Mouse (Mus musculus): ENCODE results near the gene Lhx5. TPM values are rescaled to one million over a fixed set of nuclear protein-coding genes. Genes with fewer than 3 reads are reported as not detected.

Gene Lhx5
- not detected for total RNA-seq (2021)
- long read RNA-seq, experiment 1, result 0 reads
- long read RNA-seq, experiment 2, result 0 reads

- no peak for DNase-seq
Measured at GRCm38 (mm10) chr5:120431649-120432485, at the start of gene Lhx5. TSS of gene Lhx5 (plus strand) at chr5:120431699.

- no peak for DNase-seq
Measured at GRCm38 (mm10) chr5:120386361-120386760, 45.1 kb upstream of the Lhx5 start.

GRCm38 (mm10) chr5:120388765-120389164 lies 42.7 kb upstream of the Lhx5 start:
- no peak for DNase-seq

- DNase-seq, result no peak
Measured at GRCm38 (mm10) chr5:120389973-120390372, 41.5 kb upstream of the Lhx5 start.

- DNase-seq, result no peak
Measured at GRCm38 (mm10) chr5:120393871-120394667, 37.4 kb upstream of the Lhx5 start.

- no peak for DNase-seq
Measured at GRCm38 (mm10) chr5:120397988-120398387, 33.5 kb upstream of the Lhx5 start.

GRCm38 (mm10) chr5:120404831-120405591 lies 26.5 kb upstream of the Lhx5 start:
- no peak for DNase-seq

- no peak for DNase-seq
Measured at GRCm38 (mm10) chr5:120408933-120409332, 22.6 kb upstream of the Lhx5 start.

GRCm38 (mm10) chr5:120409385-120410378 lies 21.8 kb upstream of the Lhx5 start:
- DNase-seq, result no peak

GRCm38 (mm10) chr5:120413436-120413835 lies 18.1 kb upstream of the Lhx5 start:
- DNase-seq, result no peak

- DNase-seq, result no peak
Measured at GRCm38 (mm10) chr5:120420106-120420505, 11.4 kb upstream of the Lhx5 start.

GRCm38 (mm10) chr5:120424039-120424438 lies 7.5 kb upstream of the Lhx5 start:
- peak; percentile 89 for DNase-seq

- no peak for DNase-seq
Measured at GRCm38 (mm10) chr5:120424657-120425056, 6.8 kb upstream of the Lhx5 start.

- no peak for DNase-seq
Measured at GRCm38 (mm10) chr5:120425711-120426110, 5.8 kb upstream of the Lhx5 start.

GRCm38 (mm10) chr5:120426572-120426971 lies 4.9 kb upstream of the Lhx5 start:
- no peak for DNase-seq

- DNase-seq, result no peak
Measured at GRCm38 (mm10) chr5:120427451-120427938, 4.0 kb upstream of the Lhx5 start.

GRCm38 (mm10) chr5:120428189-120428838 lies 3.2 kb upstream of the Lhx5 start:
- no peak for DNase-seq

- DNase-seq, result no peak
Measured at GRCm38 (mm10) chr5:120428990-120429389, 2.5 kb upstream of the Lhx5 start.

GRCm38 (mm10) chr5:120429692-120430091 lies 1.8 kb upstream of the Lhx5 start:
- no peak for DNase-seq

- no peak for DNase-seq
Measured at GRCm38 (mm10) chr5:120431001-120431583, 407 bp upstream of the Lhx5 start.
